Mouse (Mus musculus): ENCODE measurements around the gene Hjurp. TPM values are rescaled to one million over a fixed set of nuclear protein-coding genes. Genes with fewer than 3 reads are reported as not detected.

Hjurp gene
- polyA plus RNA-seq, 1 experiment from 2014 or later: 85.4 TPM

DNA sequence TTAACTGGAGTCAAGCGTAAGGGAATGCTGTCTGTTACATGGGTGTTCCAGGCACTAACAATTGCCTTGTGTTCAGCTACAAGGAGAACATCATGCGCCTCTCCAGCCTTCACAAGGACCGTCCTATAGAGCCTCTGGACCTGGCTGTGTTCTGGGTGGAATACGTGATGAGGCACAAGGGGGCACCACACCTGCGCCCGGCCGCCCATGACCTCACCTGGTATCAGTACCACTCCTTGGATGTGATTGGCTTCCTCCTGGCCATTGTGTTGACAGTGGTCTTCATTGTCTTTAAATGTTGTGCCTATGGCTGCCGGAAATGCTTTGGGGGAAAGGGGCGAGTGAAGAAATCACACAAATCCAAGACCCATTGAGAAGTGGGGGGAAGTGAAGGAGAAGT is 59.4 kb downstream of the Hjurp start:
- no peaks in the 10 kb centered on the region for H3K36me3 ChIP-seq (replicated peaks)
- WGBS: 75% methylated on average over 9 of the region's 9 CpGs
- H3K9me3 ChIP-seq: peaks cover 47% of the 10 kb centered on the region
- no peak overlapping the region for H3K4me3 ChIP-seq
- H3K27me3 ChIP-seq (replicated peaks): no peaks in the 10 kb centered on the region
- no peak overlapping the region for H3K9ac ChIP-seq
- no peak for ATAC-seq (replicated peaks)
- no peak overlapping the region for H3K27ac ChIP-seq
- H3K4me2 ChIP-seq: no peak overlapping the region
- H3K4me1 ChIP-seq: no peaks in the 10 kb centered on the region

DNA sequence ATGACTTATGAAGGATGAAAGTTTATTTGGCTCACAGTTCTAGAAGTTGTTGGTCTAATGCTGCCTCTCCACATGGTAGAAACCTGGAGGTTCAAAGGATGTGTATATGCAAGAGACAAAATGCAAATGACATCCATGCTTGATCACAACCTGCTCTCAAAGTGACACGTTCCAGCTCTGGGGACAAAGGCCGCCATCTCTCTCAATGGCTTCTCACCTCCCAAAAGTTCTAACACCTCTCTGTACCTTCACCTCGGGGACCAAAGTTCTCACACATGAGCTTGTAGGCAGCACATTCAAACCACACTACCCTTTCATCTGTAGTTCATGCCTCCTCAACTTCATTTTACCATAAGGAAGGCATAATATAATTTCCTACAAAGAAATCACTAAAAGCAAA is 59.9 kb downstream of the Hjurp start:
- no peak overlapping the region for H3K4me2 ChIP-seq
- 43% methylated on average over 3 of the region's 3 CpGs for WGBS
- H3K27me3 ChIP-seq (replicated peaks): no peaks in the 10 kb centered on the region
- H3K9ac ChIP-seq: no peak overlapping the region
- no peaks in the 10 kb centered on the region for H3K4me1 ChIP-seq
- H3K4me3 ChIP-seq: no peak overlapping the region
- H3K9me3 ChIP-seq: peaks cover 52% of the 10 kb centered on the region
- ATAC-seq (replicated peaks): no peak
- no peak overlapping the region for H3K27ac ChIP-seq
- H3K36me3 ChIP-seq (replicated peaks): no peaks in the 10 kb centered on the region

DNA sequence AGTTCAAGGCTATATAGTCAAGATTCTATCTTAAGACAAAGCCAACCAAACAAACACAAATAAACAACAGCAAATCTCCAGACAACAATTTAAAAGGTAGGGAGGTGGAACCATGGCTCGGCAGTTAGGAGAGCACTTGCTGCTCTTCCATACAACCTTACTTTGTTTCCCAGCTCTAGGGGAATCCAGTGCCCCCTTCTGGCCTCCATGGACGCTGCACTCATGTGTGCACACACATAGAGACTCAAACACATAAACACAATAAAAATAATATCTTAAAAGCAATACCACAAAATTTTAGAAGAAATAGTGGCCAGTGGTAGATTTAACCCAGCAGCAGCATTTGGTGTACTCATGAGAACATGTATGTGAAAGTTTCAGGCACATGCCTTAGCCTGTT is 60.3 kb downstream of the Hjurp start:
- WGBS: 61% methylated on average over 2 of the region's 2 CpGs
- H3K9me3 ChIP-seq: peaks cover 54% of the 10 kb centered on the region
- ATAC-seq (replicated peaks): no peak

DNA sequence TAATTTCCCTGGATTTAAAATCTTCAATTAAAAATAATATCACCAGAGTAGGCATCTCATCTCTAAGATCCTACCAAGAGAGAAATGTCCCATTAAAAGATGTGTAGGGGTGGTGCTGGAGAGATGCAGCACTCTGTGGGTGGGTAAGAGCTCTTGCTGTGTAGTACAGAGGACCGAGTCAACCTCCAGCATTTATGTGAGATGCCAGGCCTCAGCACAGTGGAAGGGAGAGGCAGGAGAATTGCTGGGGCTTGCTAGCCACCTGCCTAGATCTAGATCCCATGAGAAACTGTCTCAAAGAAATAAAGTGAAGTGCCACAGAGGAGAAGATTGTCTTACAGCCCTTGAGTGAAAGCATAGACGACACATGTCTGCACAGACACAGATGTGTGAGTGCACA is 60.9 kb downstream of the Hjurp start:
- Histone ChIP-seq H3K27me3 (replicated peaks) (no peaks in the 10 kb centered on the region), H3K4me1 (no peaks in the 10 kb centered on the region), H3K27ac (no peak overlapping the region), H3K4me3 (no peak overlapping the region), H3K36me3 (replicated peaks) (no peaks in the 10 kb centered on the region), H3K9me3 (peaks cover 58% of the 10 kb centered on the region), H3K9ac (no peak overlapping the region), H3K4me2 (no peak overlapping the region)
- 51% methylated on average over 2 of the region's 2 CpGs for WGBS
- ATAC-seq (replicated peaks): no peak

More for the DNA sequence above, 60.3 kb downstream of the Hjurp start:
- no peak overlapping the region for H3K9ac ChIP-seq
- no peak overlapping the region for H3K27ac ChIP-seq
- no peaks in the 10 kb centered on the region for H3K27me3 ChIP-seq (replicated peaks)
- H3K4me1 ChIP-seq: no peaks in the 10 kb centered on the region
- no peak overlapping the region for H3K4me3 ChIP-seq
- no peak overlapping the region for H3K4me2 ChIP-seq
- no peaks in the 10 kb centered on the region for H3K36me3 ChIP-seq (replicated peaks)

DNA sequence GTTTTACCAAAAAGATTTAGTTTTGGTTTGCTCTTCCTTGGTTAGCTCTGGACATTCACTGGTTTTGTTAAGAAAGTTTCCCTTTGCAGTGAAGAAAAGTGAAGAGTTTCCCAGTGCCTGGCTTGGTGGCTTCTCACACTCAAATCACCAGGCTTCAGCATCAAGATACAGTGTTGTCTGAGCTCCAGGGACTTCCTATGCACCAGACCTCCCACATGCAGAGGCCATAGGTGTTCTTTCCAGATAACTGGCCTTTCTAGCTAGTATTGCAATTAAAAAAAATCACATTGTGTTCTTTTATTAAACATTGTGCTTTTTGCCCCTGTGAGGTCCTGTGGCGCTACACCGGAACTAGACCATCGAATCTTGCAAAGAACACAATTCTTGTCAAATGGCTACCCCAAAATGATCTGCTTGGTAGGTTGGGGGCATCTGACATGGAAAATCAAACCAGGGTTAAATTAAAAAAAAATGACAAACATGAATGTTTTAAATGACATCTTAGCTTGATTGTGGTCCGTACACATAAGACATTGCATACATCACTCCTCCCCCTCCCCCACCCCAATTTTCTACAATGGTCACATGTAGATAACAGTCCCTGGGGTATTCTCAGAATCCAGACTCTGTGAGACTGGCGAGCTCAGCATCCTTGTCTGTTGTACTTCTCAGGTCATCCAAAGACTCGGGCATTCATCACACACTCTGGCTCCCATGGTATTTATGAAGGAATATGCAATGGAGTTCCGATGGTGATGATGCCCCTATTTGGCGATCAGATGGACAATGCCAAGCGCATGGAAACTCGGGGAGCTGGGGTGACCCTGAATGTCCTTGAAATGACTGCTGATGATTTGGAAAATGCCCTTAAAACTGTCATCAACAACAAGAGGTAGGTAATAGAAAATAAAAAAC is 61.7 kb downstream of the Hjurp start:
- Histone ChIP-seq H3K36me3 (replicated peaks) (no peaks in the 10 kb centered on the region), H3K9ac (no peak overlapping the region), H3K4me2 (no peak overlapping the region), H3K4me1 (no peaks in the 10 kb centered on the region), H3K4me3 (no peak overlapping the region), H3K9me3 (peaks cover 61% of the 10 kb centered on the region), H3K27me3 (replicated peaks) (no peaks in the 10 kb centered on the region), H3K27ac (no peak overlapping the region)
- WGBS: 73% methylated on average over 10 of the region's 10 CpGs
- no peak for ATAC-seq (replicated peaks)

DNA sequence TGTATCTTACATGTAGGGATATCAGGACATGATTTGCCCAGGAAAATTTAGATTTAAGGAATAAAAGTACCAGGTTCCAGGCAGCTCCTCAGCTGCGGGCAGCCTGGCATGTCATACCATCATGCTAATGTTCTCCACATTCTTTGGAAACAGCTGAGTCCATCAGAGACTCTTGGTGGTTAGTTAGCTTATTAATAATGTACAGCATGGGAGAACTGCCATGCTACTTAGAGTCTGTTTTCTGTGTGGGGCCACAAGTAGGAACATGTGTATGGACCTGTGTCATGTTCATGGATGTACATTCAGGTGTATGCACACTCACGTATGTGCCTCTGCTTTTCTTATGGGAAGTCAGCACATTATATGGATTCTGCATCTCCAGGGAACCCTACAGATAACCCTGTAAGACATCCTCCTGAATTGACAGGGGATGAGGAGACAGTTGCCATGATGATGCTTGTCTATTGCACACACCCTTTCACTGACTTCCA is 62.9 kb downstream of the Hjurp start:
- no peak overlapping the region for H3K4me3 ChIP-seq
- no peak overlapping the region for H3K4me2 ChIP-seq
- peaks cover 61% of the 10 kb centered on the region for H3K9me3 ChIP-seq
- no peaks in the 10 kb centered on the region for H3K36me3 ChIP-seq (replicated peaks)
- no peak for ATAC-seq (replicated peaks)
- H3K9ac ChIP-seq: no peak overlapping the region
- no peak overlapping the region for H3K27ac ChIP-seq
- no peaks in the 10 kb centered on the region for H3K4me1 ChIP-seq
- no peaks in the 10 kb centered on the region for H3K27me3 ChIP-seq (replicated peaks)
- WGBS: 79% methylated on average over 2 of the region's 2 CpGs

DNA sequence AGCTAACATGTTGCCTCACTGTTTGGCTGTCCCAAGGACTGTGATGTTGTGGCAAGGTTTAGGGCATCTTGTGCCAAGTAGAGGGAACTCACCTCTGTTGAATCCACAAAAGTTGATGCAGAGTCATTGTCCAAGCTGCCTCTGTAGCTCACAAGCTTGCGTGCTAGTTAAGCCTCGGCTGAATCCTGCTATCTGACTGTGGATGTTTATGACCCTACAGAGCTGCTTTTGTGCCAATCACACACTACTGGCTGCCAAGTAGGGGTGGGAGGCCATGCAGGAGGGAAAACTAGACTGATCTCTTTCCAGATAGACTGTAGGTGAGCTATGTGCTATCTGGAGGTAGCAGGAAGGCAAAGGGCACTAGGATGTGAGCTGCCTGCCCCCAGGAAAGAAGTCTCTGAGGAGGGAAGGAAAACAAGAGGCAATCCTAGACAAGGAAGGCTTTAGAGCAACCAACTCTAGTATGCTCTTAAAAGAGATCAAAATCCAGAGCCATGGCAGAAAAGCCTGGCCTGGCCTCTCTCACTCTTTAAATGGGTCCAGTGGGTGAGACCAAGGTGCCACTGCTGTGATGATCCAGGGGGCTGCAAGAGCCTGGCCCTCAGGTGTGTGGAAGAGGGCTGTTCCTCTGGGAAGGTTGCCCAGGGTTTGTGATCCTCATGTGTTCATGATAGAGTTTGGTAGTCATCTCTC is 63.5 kb downstream of the Hjurp start:
- Histone ChIP-seq H3K27ac (no peak overlapping the region), H3K36me3 (replicated peaks) (no peaks in the 10 kb centered on the region), H3K9me3 (peaks cover 61% of the 10 kb centered on the region), H3K9ac (no peak overlapping the region), H3K4me2 (no peak overlapping the region), H3K4me1 (no peaks in the 10 kb centered on the region), H3K27me3 (replicated peaks) (no peaks in the 10 kb centered on the region), H3K4me3 (no peak overlapping the region)
- 83% methylated on average over 2 of the region's 2 CpGs for WGBS
- no peak for ATAC-seq (replicated peaks)

DNA sequence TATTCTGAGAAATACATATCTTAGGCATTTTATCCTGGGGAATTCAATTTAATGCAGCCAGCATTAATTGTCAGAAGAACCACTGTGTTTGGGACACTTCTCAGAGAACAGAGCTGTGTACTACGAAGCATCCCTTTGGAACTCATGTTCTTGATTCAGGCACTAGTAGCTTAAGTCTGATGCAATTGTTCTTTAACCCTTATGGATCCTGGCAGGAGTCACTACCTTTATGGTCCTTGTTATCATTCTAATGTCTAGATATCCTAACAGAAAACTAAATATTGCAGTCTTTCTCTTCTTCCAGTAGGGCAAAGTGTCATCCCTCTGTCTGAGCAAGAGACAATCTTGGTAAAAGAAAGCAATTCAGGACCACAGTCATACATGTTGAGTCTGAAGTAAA is 64.4 kb downstream of the Hjurp start:
- H3K9me3 ChIP-seq: peaks cover 61% of the 10 kb centered on the region
- H3K4me3 ChIP-seq: no peak overlapping the region
- ATAC-seq (replicated peaks): no peak
- H3K27me3 ChIP-seq (replicated peaks): no peaks in the 10 kb centered on the region
- no peak overlapping the region for H3K27ac ChIP-seq
- H3K4me2 ChIP-seq: no peak overlapping the region
- 77% methylated on average over 1 of the region's 1 CpGs for WGBS
- no peak overlapping the region for H3K9ac ChIP-seq
- no peaks in the 10 kb centered on the region for H3K4me1 ChIP-seq
- no peaks in the 10 kb centered on the region for H3K36me3 ChIP-seq (replicated peaks)

Other genes with a start within 250 kb of the Hjurp start
- not detected in 2 replicates for gene Ugt1a10, start 222.2 kb downstream of the Hjurp start, polyA plus RNA-seq (2015; fragmentation: Nextera tagmentation; extraction: Ambion mirVana)
- not detected in 2 replicates for gene Ugt1a9, start 206.8 kb downstream of the Hjurp start, polyA plus RNA-seq (2015; fragmentation: Nextera tagmentation; extraction: Ambion mirVana)
- gene Ugt1a8, start 189.8 kb downstream of the Hjurp start, polyA plus RNA-seq (2015; fragmentation: Nextera tagmentation; extraction: Ambion mirVana): not detected in 2 replicates
- 1.1 and 1.2 TPM in 2 replicates for gene Ugt1a7c, start 182.6 kb downstream of the Hjurp start, polyA plus RNA-seq (2015; fragmentation: Nextera tagmentation; extraction: Ambion mirVana)
- 0.45 and 0.70 TPM in 2 replicates for gene Ugt1a6b, start 174.4 kb downstream of the Hjurp start, polyA plus RNA-seq (2015; fragmentation: Nextera tagmentation; extraction: Ambion mirVana)
- 1.2 and 1.5 TPM in 2 replicates for gene Ugt1a6a, start 142.8 kb downstream of the Hjurp start, polyA plus RNA-seq (2015; fragmentation: Nextera tagmentation; extraction: Ambion mirVana)
- gene Ugt1a5, start 111.6 kb downstream of the Hjurp start, polyA plus RNA-seq (2015; fragmentation: Nextera tagmentation; extraction: Ambion mirVana): not detected in 2 replicates
- 0.15 TPM in 1 of 2 replicates, not detected in the other for gene Ugt1a2, start 77.0 kb downstream of the Hjurp start, polyA plus RNA-seq (2015; fragmentation: Nextera tagmentation; extraction: Ambion mirVana)
- 13.2 and 13.5 TPM in 2 replicates for gene Dnajb3, start 71.9 kb downstream of the Hjurp start, polyA plus RNA-seq (2015; fragmentation: Nextera tagmentation; extraction: Ambion mirVana)
- gene Ugt1a1, start 65.7 kb downstream of the Hjurp start, polyA plus RNA-seq (2015; fragmentation: Nextera tagmentation; extraction: Ambion mirVana): not detected in 2 replicates
- 0.50 and 0.86 TPM in 2 replicates for gene Mroh2a, start 50.6 kb downstream of the Hjurp start, polyA plus RNA-seq (2015; fragmentation: Nextera tagmentation; extraction: Ambion mirVana)
- gene Trpm8, start within 50 bp of the Hjurp start, polyA plus RNA-seq (2015; fragmentation: Nextera tagmentation; extraction: Ambion mirVana): 0.09 and 0.10 TPM in 2 replicates
- gene Spp2, start 129.3 kb upstream of the Hjurp start, polyA plus RNA-seq (2015; fragmentation: Nextera tagmentation; extraction: Ambion mirVana): 0.69 and 0.77 TPM in 2 replicates
- gene Glrp1, start 232.4 kb upstream of the Hjurp start, polyA plus RNA-seq (2015; fragmentation: Nextera tagmentation; extraction: Ambion mirVana): not detected in 2 replicates